Mouse (Mus musculus): ENCODE data around the gene Cep131.
A peak's percentile ranks its signal among the peaks of the same experiment; 100 is the strongest.

Cep131 gene

GRCm38 (mm10) chr11:120098588-120099511 is 12.2 kb upstream of the Cep131 start, which contains the start of the genes Tepsin and Ndufaf8:
Tepsin (minus strand) TSS chr11:120098731.
Ndufaf8 (plus strand) TSS chr11:120098928.
- ATAC-seq (ENCODE audit: low TSS enrichment) = peak; percentile 96

DNA sequence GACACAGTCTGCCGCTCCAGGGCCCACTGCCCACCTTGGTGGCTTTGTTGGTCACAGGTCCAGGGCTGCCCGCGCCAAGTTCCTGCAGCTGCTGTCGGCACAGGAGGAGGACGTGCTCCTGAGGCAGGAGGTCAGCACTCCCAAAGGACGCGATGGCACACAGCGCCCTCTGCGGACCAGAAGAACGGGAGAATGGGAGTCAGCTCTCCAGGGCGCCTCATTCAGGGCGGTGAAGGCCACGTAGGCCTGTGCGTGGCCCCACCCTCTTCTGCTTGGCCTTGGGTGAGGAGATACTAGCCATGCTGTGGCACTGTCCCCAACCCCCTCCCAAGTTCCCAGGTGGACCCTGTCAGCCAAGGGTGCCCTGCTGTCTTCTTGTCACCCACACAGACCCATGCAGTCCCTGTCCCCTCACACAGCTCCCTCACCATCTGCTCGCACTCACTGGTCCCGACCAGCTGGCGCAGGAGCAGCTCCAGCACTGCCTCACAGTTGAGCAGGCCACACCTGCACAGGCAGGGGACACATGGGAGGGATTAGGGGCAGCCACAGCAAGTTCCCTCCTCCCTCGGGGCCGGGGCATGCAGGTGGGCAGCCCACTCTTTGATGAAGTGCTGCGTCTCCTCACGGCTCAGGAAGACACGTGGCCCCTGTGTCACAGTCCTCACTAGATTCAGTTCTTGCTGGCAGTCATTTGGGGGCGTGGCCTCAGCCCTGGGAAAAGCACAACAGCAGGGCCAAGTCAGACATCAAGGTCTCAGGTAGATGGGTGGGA is 6.4 kb upstream of the Cep131 start:
- no peak for ATAC-seq (ENCODE audit: low TSS enrichment)

DNA sequence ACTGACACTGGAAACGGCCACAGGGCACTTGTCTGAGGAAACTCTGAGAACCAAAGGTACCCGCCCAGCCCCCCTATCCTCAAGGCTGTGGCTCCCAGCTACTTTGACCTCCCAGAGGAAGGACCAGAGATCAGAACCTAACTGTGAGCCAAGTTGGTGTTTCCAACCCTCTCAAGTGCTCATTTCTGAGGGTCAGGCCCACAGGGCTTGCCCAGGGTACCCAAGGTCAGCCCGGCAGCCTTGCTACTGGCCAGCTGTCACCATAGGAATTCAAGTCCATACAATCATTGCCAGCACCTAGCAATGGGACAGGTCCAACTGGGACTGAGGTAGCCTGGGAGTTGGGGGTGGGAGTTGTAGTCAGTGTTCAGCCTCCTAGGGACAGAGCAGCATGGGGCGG is 4.0 kb upstream of the Cep131 start:
- ATAC-seq (ENCODE audit: low TSS enrichment) = no peak

- peak; percentile 32; the same call in 1 of the 2 replicates for ATAC-seq (ENCODE audit: low TSS enrichment)
These were observed 568 bp downstream of the Cep131 start for GRCm38 (mm10) chr11:120085891-120086627.

DNA sequence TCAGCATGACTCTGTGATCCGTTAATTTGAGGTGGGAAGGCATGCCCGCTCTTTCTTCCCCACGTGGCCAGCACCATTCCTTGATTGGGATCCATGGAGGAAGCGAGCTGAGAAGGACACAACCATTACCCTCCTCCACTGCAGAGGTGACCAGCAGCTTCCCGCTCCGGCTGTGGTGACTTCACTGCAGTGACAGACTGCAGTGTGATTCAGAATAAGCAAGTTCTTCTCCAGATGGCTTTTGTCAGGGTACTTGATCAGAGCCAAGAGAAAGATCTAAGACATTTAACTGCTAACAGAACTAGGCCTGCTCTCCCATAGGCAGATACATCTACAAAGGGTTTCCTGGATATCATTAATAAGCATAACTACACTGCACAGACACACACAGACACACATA is 6.3 kb downstream of the Cep131 start:
- ATAC-seq (ENCODE audit: low TSS enrichment) = peak; percentile 52; the same call in 1 of the 2 replicates

- no peak for ATAC-seq (ENCODE audit: low TSS enrichment)
These were observed 10.4 kb downstream of the Cep131 start for GRCm38 (mm10) chr11:120076191-120076590.

- ATAC-seq (ENCODE audit: low TSS enrichment) = no peak
These were observed 13.5 kb downstream of the Cep131 start for GRCm38 (mm10) chr11:120072986-120073647.

DNA sequence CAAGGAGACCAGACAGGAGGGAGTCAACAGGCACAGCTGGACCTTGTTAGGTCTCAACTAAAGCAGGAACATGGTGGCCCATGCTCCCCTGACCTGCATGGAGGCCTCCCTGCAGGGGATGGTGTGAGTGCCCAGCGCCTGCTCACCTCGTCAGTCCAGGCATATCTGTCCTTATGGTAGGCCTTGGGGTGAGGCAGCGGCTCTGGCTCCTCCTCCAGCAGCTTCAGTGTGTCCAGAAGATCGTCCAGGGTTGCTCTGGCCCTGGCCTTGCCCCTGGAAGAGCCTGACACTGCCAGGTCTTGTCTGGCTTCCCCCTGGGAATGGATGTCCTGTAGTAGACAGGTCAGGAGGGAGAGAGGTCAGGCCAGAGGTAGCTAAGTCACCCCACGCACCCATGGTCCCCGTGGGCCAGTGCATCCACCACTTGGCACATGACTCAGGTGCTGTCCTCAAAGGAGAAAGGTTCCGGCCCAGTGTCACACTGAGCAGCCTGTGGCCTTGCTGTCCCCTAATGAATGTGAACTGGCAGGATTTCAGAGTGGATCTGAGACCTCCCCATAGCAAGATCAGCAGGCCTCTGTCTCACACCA is 14.8 kb downstream of the Cep131 start:
- ATAC-seq (ENCODE audit: low TSS enrichment) = no peak

DNA sequence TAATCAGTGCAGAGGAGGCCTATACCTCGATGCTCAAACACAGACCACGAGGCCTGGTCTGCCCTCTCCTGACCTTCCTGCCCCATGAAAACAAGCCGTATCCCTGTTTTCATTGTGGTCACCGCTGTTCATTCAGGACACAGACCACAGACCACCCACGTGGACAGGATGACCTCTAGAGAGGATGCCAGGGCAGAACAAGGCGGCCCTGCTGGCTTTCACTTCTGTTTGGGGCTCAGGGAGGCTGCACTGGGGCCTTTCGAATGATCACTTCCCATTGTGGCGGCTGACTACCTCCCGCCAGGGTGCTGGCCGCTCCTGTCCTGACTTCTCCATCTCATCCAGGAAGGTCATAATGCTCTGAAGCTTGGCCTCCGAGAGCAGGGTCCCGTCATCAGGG is 15.6 kb downstream of the Cep131 start:
- no peak for ATAC-seq (ENCODE audit: low TSS enrichment)

- no peak for ATAC-seq (ENCODE audit: low TSS enrichment)
These were observed 16.2 kb downstream of the Cep131 start for GRCm38 (mm10) chr11:120070286-120070930.

DNA sequence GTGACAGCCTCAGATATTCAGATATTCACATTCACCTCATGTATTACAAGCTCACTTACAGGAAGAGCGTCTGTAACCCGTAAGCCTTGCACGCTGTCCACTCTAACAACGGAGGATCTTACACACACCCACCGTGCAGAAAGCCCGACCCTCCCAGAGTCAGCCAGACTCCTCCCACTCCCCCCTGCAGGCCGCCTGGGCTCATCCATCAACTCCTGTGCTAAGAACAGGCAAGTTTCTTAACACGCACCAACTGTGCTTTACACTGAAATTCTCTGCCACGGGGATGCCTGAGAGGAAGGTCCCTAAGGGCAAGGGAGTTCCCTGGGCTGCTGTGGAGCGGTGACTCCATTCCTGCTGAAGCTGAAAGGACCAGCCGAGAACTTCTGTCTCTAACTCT is 17.4 kb downstream of the Cep131 start:
- ATAC-seq (ENCODE audit: low TSS enrichment) = no peak

GRCm38 (mm10) chr11:120067834-120068233 is 18.8 kb downstream of the Cep131 start:
- no peak for ATAC-seq (ENCODE audit: low TSS enrichment)

GRCm38 (mm10) chr11:120065291-120065690 is 21.3 kb downstream of the Cep131 start:
- peak; percentile 68; the same call in 1 of the 2 replicates for ATAC-seq (ENCODE audit: low TSS enrichment)

DNA sequence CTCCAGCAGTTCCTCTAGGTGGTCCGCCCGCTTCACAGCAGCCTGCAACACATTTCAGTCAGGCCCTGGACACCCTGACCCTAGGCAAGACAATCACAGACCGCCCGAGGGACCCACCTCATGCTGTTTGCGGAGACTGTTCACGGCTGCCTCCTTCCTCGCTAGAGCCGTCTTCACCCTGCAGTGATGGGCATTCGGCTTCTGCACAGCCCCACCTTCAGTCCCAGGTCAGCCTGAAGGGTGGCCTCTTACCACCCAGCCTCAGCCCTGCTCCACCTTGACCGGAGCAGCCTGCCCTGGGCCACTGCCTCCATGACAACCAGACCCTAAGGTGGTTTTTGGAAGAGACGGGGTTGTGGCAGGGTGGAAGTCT is 22.0 kb downstream of the Cep131 start:
- ATAC-seq (ENCODE audit: low TSS enrichment) = no peak

DNA sequence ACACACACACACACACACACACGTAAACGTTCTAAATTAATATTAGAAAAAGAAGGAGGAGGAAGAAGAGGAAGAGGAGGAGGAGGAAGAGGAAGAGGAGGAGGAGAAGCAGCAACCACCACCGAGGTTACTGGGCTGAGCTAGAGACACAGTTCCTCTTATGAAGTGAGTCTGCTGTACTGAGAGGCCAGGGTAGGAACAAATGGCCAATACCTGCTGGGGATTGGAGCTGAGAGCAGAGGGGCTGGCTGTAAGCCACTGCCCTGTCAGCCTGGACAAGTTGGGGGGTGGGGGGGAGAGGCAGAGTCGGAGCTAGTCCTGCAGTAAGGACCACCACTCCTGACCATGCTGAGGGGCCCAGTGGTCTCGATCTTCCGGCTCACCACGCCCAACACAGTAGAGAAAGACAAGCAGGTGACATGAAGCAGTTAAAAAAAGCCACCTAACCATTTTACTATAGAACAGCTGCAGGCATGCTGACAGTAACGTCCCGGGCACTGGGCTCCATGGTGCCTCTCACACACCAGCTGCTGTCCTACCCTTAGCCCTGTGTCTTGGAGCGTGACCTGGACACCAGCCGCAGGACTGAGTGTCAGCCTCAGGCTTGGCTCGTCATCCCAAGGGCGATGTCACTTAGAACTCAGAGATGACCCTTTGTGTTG is 22.5 kb downstream of the Cep131 start:
- ATAC-seq (ENCODE audit: low TSS enrichment) = no peak

- ATAC-seq (ENCODE audit: low TSS enrichment) = no peak
These were observed 23.3 kb downstream of the Cep131 start for GRCm38 (mm10) chr11:120063326-120063725.

GRCm38 (mm10) chr11:120060634-120061033 is 26.0 kb downstream of the Cep131 start:
- no peak for ATAC-seq (ENCODE audit: low TSS enrichment)

- no peak for ATAC-seq (ENCODE audit: low TSS enrichment)
These were observed 30.5 kb downstream of the Cep131 start for GRCm38 (mm10) chr11:120055953-120056732.

- ATAC-seq (ENCODE audit: low TSS enrichment) = no peak
These were observed 32.8 kb downstream of the Cep131 start for GRCm38 (mm10) chr11:120053846-120054245.

All from frontal cortex, adult (tissue).